Mouse (Mus musculus) neural tube, embryonic 11.5 days (tissue): ENCODE measurements at regions not wholly inside any gene's neighbourhood (a gene's known extent, or its start where the extent isn't known, plus 50 kb on each side); places are given as distances from the start of the nearest gene placed in this dataset.

Experiments
- ATAC-seq: fragments of 200-750 bp; cut with Nextera tagmentation; 2 replicates; pipeline ENCODE4 v1.8.0; 2017; ENCODE audit warnings: moderate number of reproducible peaks, mild to moderate bottlenecking, moderate TSS enrichment, moderate library complexity; ENCODE audit not compliant: insufficient read depth, low FRiP score, low TSS enrichment
- DNase-seq: peaks from one replicate; pipeline ENCODE4 v3.0.0-alpha.2; 2015; ENCODE audit warnings: low spot score
- H3K27ac ChIP-seq: fragments of 300-500 bp; sonication (generic); 2 replicates; pipeline ENCODE4 v1.5.1; 2014; ENCODE audit warnings: low read depth, mild to moderate bottlenecking, low read length
- H3K27me3 ChIP-seq: fragments of 300-500 bp; sonication (generic); 2 replicates; pipeline ENCODE4 v1.6.1; 2014; ENCODE audit warnings: mild to moderate bottlenecking, low read length, mixed read lengths; ENCODE audit not compliant: control insufficient read depth, insufficient read depth
- H3K36me3 ChIP-seq: fragments of 300-500 bp; sonication (generic); 2 replicates; pipeline ENCODE4 v1.6.1; 2014; ENCODE audit warnings: mild to moderate bottlenecking, low read length, moderate library complexity, mixed read lengths; ENCODE audit not compliant: control insufficient read depth, insufficient read depth
- H3K4me1 ChIP-seq: fragments of 300-500 bp; sonication (generic); 2 replicates; pipeline ENCODE4 v1.6.1; 2014; ENCODE audit warnings: low read length, mixed read lengths; ENCODE audit not compliant: control insufficient read depth, insufficient read depth
- H3K4me2 ChIP-seq: fragments of 300-500 bp; sonication (generic); 2 replicates; pipeline ENCODE4 v1.6.1; 2014; ENCODE audit warnings: low read depth, mild to moderate bottlenecking, moderate library complexity
- H3K4me3 ChIP-seq: fragments of 300-500 bp; sonication (generic); 2 replicates; pipeline ENCODE4 v1.5.1; 2014; ENCODE audit warnings: low read depth, low read length
- H3K9ac ChIP-seq: fragments of 300-500 bp; sonication (generic); 2 replicates; pipeline ENCODE4 v1.6.1; 2014; ENCODE audit warnings: mild to moderate bottlenecking, low read length
- H3K9me3 ChIP-seq: fragments of 300-500 bp; sonication (generic); 2 replicates; pipeline ENCODE4 v1.6.1; 2016; ENCODE audit warnings: low read length; ENCODE audit not compliant: control insufficient read depth
- WGBS: fragments of 180-500 bp; shearing (Covaris S2); extraction: QIAGEN DNeasy Blood & Tissue Kit; methylation state at CpG from one replicate; pipeline ENCODE4 v1.1.7; 2014; 5-methylcytosine and 5-hydroxymethylcytosine counted together

DNA sequence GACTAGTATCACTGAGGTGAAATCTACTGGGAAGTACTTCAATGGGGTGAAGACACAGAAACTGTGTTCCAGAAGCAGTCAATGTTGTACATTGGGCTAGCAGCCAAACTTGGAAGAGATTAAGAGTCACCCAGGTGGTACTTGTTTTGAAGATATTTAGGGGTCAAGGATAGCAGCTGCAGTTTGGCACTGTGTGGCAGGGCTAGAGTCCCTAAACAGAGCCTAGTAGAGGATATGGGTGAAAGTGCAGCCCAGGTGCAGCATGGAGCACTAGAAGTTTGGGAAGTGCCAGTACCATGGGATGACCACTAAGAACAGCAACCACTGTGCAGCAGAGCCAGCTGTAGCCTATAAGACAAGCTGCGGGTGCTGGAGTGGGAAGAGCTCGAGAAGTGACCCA lies 70.6 kb upstream of the A1bg start:
- no peaks in the 10 kb centered on the region for H3K9me3 ChIP-seq
- H3K36me3 ChIP-seq = no peaks in the 10 kb centered on the region
- no peak overlapping the region for H3K9ac ChIP-seq
- ATAC-seq (no peak), DNase-seq (no peak)
- H3K27ac ChIP-seq = no peak overlapping the region
- H3K4me1 ChIP-seq = no peaks in the 10 kb centered on the region
- H3K27me3 ChIP-seq = no peaks in the 10 kb centered on the region
- H3K4me2 ChIP-seq = no peak overlapping the region
- WGBS = 85% methylated on average over 2 of the region's 2 CpGs
- no peak overlapping the region for H3K4me3 ChIP-seq

DNA sequence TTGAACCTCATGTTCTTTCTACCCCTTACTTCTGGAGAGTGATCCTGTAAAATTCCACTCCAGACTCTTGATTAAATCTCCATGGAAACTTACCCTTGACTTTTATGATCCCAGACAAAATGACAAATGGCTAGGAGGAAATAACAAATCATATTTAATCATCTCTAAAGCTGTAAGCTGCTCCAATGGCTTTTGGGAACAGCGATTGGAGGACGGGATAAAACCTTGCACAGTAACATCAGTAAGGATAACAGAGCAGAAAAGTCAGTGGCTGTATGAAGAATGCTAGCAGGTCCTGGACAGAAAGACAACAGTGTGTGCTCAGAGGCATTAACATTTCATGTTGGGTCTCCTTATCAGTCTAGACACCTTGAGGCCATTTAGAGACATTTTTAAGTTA lies 59.8 kb upstream of the A1bg start:
- 83% methylated on average over 2 of the region's 2 CpGs for WGBS
- DNase-seq (no peak), ATAC-seq (no peak)
- Histone ChIP-seq H3K9ac (no peak overlapping the region), H3K27me3 (no peaks in the 10 kb centered on the region), H3K4me3 (no peak overlapping the region), H3K9me3 (no peaks in the 10 kb centered on the region), H3K4me1 (no peaks in the 10 kb centered on the region), H3K36me3 (no peaks in the 10 kb centered on the region), H3K4me2 (no peak overlapping the region), H3K27ac (no peak overlapping the region)
